Mouse (Mus musculus) embryonic facial prominence, embryonic 11.5 days (tissue): Measurements from ENCODE around the gene Sgms2. TPM values are rescaled to one million over a fixed set of nuclear protein-coding genes. Genes with fewer than 3 reads are reported as not detected.

ENCODE experiments used
- ATAC-seq: fragments of 200-750 bp; cut with Nextera tagmentation; replicated peaks from 2 replicates; pipeline ENCODE4 v1.8.0; 2017; ENCODE audit warnings: low read depth; ENCODE audit not compliant: insufficient number of reproducible peaks, low FRiP score, low TSS enrichment
- DNase-seq: peaks from one replicate; pipeline ENCODE4 v3.0.0-alpha.2; 2015; ENCODE audit warnings: low spot score
- H3K27ac ChIP-seq: fragments of 300-500 bp; sonication (generic); replicated peaks from 2 replicates; pipeline ENCODE4 v1.5.1; 2014; ENCODE audit warnings: mild to moderate bottlenecking, low read depth, low read length, control low read depth
- H3K27me3 ChIP-seq: fragments of 300-500 bp; sonication (generic); 2 replicates; pipeline ENCODE4 v1.6.1; 2014; ENCODE audit warnings: mild to moderate bottlenecking, low read length, moderate library complexity, mixed read lengths; ENCODE audit not compliant: control insufficient read depth, insufficient read depth
- H3K36me3 ChIP-seq: fragments of 300-500 bp; sonication (generic); replicated peaks from 2 replicates; pipeline ENCODE4 v1.6.1; 2014; ENCODE audit warnings: low read depth, mild to moderate bottlenecking, low read length, moderate library complexity, mixed read lengths; ENCODE audit not compliant: control insufficient read depth, insufficient read depth
- H3K4me1 ChIP-seq: fragments of 300-500 bp; sonication (generic); 2 replicates; pipeline ENCODE4 v1.6.1; 2014; ENCODE audit warnings: low read length, mixed read lengths; ENCODE audit not compliant: control insufficient read depth, insufficient read depth
- H3K4me2 ChIP-seq: fragments of 300-500 bp; sonication (generic); 2 replicates; pipeline ENCODE4 v1.6.1; 2014; ENCODE audit warnings: low read depth, mild to moderate bottlenecking, control low read depth, low read length, moderate library complexity
- H3K4me3 ChIP-seq: fragments of 300-500 bp; sonication (generic); 2 replicates; pipeline ENCODE4 v1.5.1; 2014; ENCODE audit warnings: low read depth, low read length, control low read depth
- H3K9ac ChIP-seq: fragments of 300-500 bp; sonication (generic); replicated peaks from 2 replicates; pipeline ENCODE4 v1.6.1; 2014; ENCODE audit warnings: mild to moderate bottlenecking, control low read depth, low read length
- H3K9me3 ChIP-seq: fragments of 300-500 bp; sonication (generic); replicated peaks from 2 replicates; pipeline ENCODE4 v1.6.1; 2016; ENCODE audit warnings: mild to moderate bottlenecking, low read length, inconsistent platforms, mixed read lengths; ENCODE audit not compliant: control insufficient read depth
- WGBS: fragments of 180-500 bp; shearing (Covaris S2); extraction: QIAGEN DNeasy Blood & Tissue Kit; methylation state at CpG from one replicate; pipeline ENCODE4 v1.1.7; 2014; 5-methylcytosine and 5-hydroxymethylcytosine counted together
- polyA plus RNA-seq: library from polyadenylated mRNA; unstranded; fragments of >200 nt; fragmentation: Nextera tagmentation; extraction: Ambion mirVana; gene quantifications from 2 replicates; pipeline ENCODE4 v1.2.1, GENCODE M21; 2014

The Sgms2 gene
- polyA plus RNA-seq, 1 experiment from 2014 or later = 0.46 TPM

GRCm38 (mm10) chr3:131315957-131316510 lies 175.2 kb downstream of the Sgms2 start:
- Histone ChIP-seq H3K4me1 (no peaks in the 10 kb centered on the region), H3K4me3 (no peak overlapping the region), H3K36me3 (no peaks in the 10 kb centered on the region), H3K9ac (no peak overlapping the region), H3K27ac (no peak overlapping the region), H3K27me3 (no peaks in the 10 kb centered on the region), H3K4me2 (no peak overlapping the region), H3K9me3 (no peaks in the 10 kb centered on the region)
- DNase-seq (no peak), ATAC-seq (0 out of 2 replicates have a peak, but pooled peaks have one; percentile 34)
- WGBS = 38% methylated on average over 4 of the region's 4 CpGs

GRCm38 (mm10) chr3:131312340-131312739 lies 178.9 kb downstream of the Sgms2 start:
- ATAC-seq (no peak), DNase-seq (no peak)
- Histone ChIP-seq H3K27ac (no peak overlapping the region), H3K9me3 (no peaks in the 10 kb centered on the region), H3K36me3 (no peaks in the 10 kb centered on the region), H3K4me1 (no peaks in the 10 kb centered on the region), H3K27me3 (no peaks in the 10 kb centered on the region), H3K4me2 (no peak overlapping the region), H3K9ac (no peak overlapping the region), H3K4me3 (no peak overlapping the region)
- WGBS = 87% methylated on average over 9 of the region's 9 CpGs

- H3K36me3 ChIP-seq = no peaks in the 10 kb centered on the region
- ATAC-seq (no peak), DNase-seq (no peak)
- H3K4me3 ChIP-seq = no peak overlapping the region
- 83% methylated on average over 4 of the region's 4 CpGs for WGBS
- no peaks in the 10 kb centered on the region for H3K9me3 ChIP-seq
- H3K4me1 ChIP-seq = no peaks in the 10 kb centered on the region
- H3K4me2 ChIP-seq = no peak overlapping the region
- no peak overlapping the region for H3K27ac ChIP-seq
- no peak overlapping the region for H3K9ac ChIP-seq
- H3K27me3 ChIP-seq = no peaks in the 10 kb centered on the region
Measured at GRCm38 (mm10) chr3:131310572-131310971, 180.6 kb downstream of the Sgms2 start.

- WGBS = 89% methylated on average over 3 of the region's 3 CpGs
- no peaks in the 10 kb centered on the region for H3K4me1 ChIP-seq
- DNase-seq (no peak), ATAC-seq (no peak)
- H3K4me2 ChIP-seq = no peak overlapping the region
- H3K9me3 ChIP-seq = no peaks in the 10 kb centered on the region
- no peak overlapping the region for H3K27ac ChIP-seq
- no peak overlapping the region for H3K9ac ChIP-seq
- no peak overlapping the region for H3K4me3 ChIP-seq
- H3K27me3 ChIP-seq = no peaks in the 10 kb centered on the region
- H3K36me3 ChIP-seq = no peaks in the 10 kb centered on the region
Measured at GRCm38 (mm10) chr3:131307811-131308210, 183.4 kb downstream of the Sgms2 start.

- no peak for DNase-seq
- Histone ChIP-seq H3K9ac (no peak overlapping the region), H3K4me3 (no peak overlapping the region), H3K9me3 (no peaks in the 10 kb centered on the region), H3K27me3 (no peaks in the 10 kb centered on the region), H3K4me2 (no peak overlapping the region), H3K4me1 (no peaks in the 10 kb centered on the region), H3K36me3 (no peaks in the 10 kb centered on the region), H3K27ac (no peak overlapping the region)
- 82% methylated on average over 7 of the region's 7 CpGs for WGBS
- no peak for ATAC-seq
Measured at GRCm38 (mm10) chr3:131306255-131306654, 185.0 kb downstream of the Sgms2 start.

DNA sequence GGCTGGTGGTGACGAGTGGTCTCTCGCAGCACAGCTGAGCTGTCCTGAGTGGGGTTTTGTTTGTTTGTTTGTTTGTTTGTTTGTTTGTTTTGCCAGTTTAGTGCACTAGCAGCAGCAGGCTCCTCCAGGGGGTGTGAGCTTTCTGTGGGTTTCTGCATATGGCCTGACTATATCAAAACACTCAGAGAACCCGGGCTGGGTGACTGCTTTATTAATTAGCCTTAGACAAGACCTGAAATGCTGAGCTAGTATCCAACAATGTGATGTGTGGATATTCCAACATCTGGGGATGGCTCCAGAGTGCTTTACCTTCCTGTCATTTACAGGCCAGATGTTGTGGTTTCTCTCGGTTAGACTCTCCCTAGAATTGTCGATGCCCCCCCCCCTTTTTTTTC lies 187.9 kb downstream of the Sgms2 start:
- H3K4me1 ChIP-seq = no peaks in the 10 kb centered on the region
- H3K9me3 ChIP-seq = no peaks in the 10 kb centered on the region
- no peaks in the 10 kb centered on the region for H3K27me3 ChIP-seq
- H3K4me3 ChIP-seq = peak overlapping the region; percentile 77
- H3K4me2 ChIP-seq = peak overlapping the region; percentile 95
- ATAC-seq = no peak
- no peak for DNase-seq
- 25% methylated on average over 5 of the region's 5 CpGs for WGBS
- H3K36me3 ChIP-seq = no peaks in the 10 kb centered on the region
- no peak overlapping the region for H3K27ac ChIP-seq
- peak overlapping the region; percentile 47 for H3K9ac ChIP-seq

DNA sequence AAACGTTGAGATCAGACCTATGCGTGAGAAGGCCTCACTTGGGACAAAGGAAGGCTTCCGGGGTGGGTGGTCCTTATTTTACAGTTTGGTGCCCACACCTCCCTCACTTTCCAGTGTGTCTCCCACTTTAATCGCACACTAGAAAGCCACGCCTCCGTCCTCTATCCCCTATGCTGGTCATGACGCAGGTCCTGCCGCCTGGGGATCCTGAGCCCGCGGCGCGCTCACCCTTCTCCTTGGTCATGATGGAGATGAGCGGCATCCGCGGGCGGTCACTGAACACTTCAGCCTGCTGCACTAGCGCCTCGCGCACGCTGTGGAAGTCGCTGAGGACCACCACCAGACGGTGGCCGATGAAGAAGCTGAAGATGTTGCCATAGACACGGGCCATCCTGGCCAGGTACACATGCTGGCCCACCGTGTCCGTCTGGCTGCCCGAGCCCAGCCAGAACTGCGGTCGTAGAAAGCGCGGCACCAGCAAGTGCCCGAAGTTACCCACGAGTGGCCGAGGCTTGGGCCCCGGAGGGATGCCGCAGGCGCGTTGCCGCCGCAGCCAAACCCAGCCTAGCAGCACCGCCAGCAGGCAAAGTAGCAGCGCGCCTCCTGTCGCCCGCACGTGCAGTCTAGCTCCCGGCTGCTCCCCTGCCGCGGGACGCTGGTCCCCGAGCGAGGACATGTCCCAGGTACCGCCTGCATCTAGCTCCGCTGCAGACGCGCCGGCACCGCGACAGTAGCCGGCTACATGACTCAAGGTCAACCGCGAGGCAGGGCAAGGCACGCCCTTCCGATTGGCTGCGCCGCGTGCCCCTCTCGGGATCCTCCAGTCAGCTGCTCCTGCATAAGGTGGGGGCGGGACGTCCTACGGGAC lies 188.5 kb downstream of the Sgms2 start, which contains the start of gene Cyp2u1:
TSS of gene Cyp2u1 (minus strand) at position 776 of the 868 bp plus-strand sequence.
- Histone ChIP-seq H3K27ac (no peak within 1 kb of the TSS), H3K4me3 (peak within 1 kb of the TSS; percentile 77), H3K4me2 (peak within 1 kb of the TSS; percentile 95), H3K4me1 (no peaks in the 10 kb centered on the region; the same call in 1 of the 2 replicates), H3K9me3 (no peaks in the 10 kb centered on the region), H3K27me3 (no peaks in the 10 kb centered on the region), H3K36me3 (no peaks in the 10 kb centered on the region), H3K9ac (peak within 1 kb of the TSS; percentile 47)
- peak; percentile 95 for ATAC-seq
- under 1% methylated on average over 69 of the region's 71 CpGs for WGBS
- DNase-seq = peak; percentile 93

DNA sequence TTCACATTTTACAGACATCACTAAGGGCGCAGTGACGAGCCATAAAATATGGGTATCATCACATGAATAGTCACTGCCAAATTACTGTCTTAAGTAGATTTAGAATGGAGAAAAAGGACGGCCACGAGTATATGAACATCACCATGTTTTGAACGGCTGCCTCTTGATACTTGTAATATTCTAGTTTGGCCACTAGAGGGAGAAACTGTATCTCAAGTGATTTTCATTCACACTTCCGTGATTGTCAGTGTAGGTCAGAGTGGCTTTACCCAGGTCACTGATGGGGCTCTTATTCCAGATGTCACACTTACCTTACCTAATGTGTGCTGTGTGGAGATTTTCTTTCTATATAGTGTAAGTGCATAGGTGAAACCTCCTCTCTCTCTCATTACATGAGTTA lies 191.3 kb downstream of the Sgms2 start:
- H3K4me3 ChIP-seq = no peak overlapping the region
- DNase-seq = peak; percentile 78

More for the DNA sequence above, 191.3 kb downstream of the Sgms2 start:
- Histone ChIP-seq H3K9ac (no peak overlapping the region), H3K36me3 (no peaks in the 10 kb centered on the region), H3K27ac (no peak overlapping the region), H3K4me1 (no peaks in the 10 kb centered on the region; the same call in 1 of the 2 replicates), H3K9me3 (no peaks in the 10 kb centered on the region), H3K4me2 (no peak overlapping the region), H3K27me3 (no peaks in the 10 kb centered on the region)
- no peak for ATAC-seq
- WGBS = 10% methylated on average over 6 of the region's 6 CpGs
